Mouse (Mus musculus) embryonic facial prominence, embryonic 11.5 days (tissue): ENCODE measurements around the gene Gsto2. TPM values are rescaled to one million over a fixed set of nuclear protein-coding genes. Genes with fewer than 3 reads are reported as not detected.

Source experiments
- ATAC-seq: fragments of 200-750 bp; cut with Nextera tagmentation; replicated peaks from 2 replicates; pipeline ENCODE4 v1.8.0; 2017; ENCODE audit warnings: low read depth; ENCODE audit not compliant: insufficient number of reproducible peaks, low FRiP score, low TSS enrichment
- DNase-seq: peaks from one replicate; pipeline ENCODE4 v3.0.0-alpha.2; 2015; ENCODE audit warnings: low spot score
- H3K27ac ChIP-seq: fragments of 300-500 bp; sonication (generic); replicated peaks from 2 replicates; pipeline ENCODE4 v1.5.1; 2014; ENCODE audit warnings: mild to moderate bottlenecking, low read depth, low read length, control low read depth
- H3K27me3 ChIP-seq: fragments of 300-500 bp; sonication (generic); 2 replicates; pipeline ENCODE4 v1.6.1; 2014; ENCODE audit warnings: mild to moderate bottlenecking, low read length, moderate library complexity, mixed read lengths; ENCODE audit not compliant: control insufficient read depth, insufficient read depth
- H3K36me3 ChIP-seq: fragments of 300-500 bp; sonication (generic); replicated peaks from 2 replicates; pipeline ENCODE4 v1.6.1; 2014; ENCODE audit warnings: low read depth, mild to moderate bottlenecking, low read length, moderate library complexity, mixed read lengths; ENCODE audit not compliant: control insufficient read depth, insufficient read depth
- H3K4me1 ChIP-seq: fragments of 300-500 bp; sonication (generic); 2 replicates; pipeline ENCODE4 v1.6.1; 2014; ENCODE audit warnings: low read length, mixed read lengths; ENCODE audit not compliant: control insufficient read depth, insufficient read depth
- H3K4me2 ChIP-seq: fragments of 300-500 bp; sonication (generic); 2 replicates; pipeline ENCODE4 v1.6.1; 2014; ENCODE audit warnings: low read depth, mild to moderate bottlenecking, control low read depth, low read length, moderate library complexity
- H3K4me3 ChIP-seq: fragments of 300-500 bp; sonication (generic); 2 replicates; pipeline ENCODE4 v1.5.1; 2014; ENCODE audit warnings: low read depth, low read length, control low read depth
- H3K9ac ChIP-seq: fragments of 300-500 bp; sonication (generic); replicated peaks from 2 replicates; pipeline ENCODE4 v1.6.1; 2014; ENCODE audit warnings: mild to moderate bottlenecking, control low read depth, low read length
- H3K9me3 ChIP-seq: fragments of 300-500 bp; sonication (generic); replicated peaks from 2 replicates; pipeline ENCODE4 v1.6.1; 2016; ENCODE audit warnings: mild to moderate bottlenecking, low read length, inconsistent platforms, mixed read lengths; ENCODE audit not compliant: control insufficient read depth
- WGBS: fragments of 180-500 bp; shearing (Covaris S2); extraction: QIAGEN DNeasy Blood & Tissue Kit; methylation state at CpG from one replicate; pipeline ENCODE4 v1.1.7; 2014; 5-methylcytosine and 5-hydroxymethylcytosine counted together
- polyA plus RNA-seq: library from polyadenylated mRNA; unstranded; fragments of >200 nt; fragmentation: Nextera tagmentation; extraction: Ambion mirVana; gene quantifications from 2 replicates; pipeline ENCODE4 v1.2.1, GENCODE M21; 2014

Gene Gsto2
- polyA plus RNA-seq, 1 experiment from 2014 or later = 0.77 TPM

DNA sequence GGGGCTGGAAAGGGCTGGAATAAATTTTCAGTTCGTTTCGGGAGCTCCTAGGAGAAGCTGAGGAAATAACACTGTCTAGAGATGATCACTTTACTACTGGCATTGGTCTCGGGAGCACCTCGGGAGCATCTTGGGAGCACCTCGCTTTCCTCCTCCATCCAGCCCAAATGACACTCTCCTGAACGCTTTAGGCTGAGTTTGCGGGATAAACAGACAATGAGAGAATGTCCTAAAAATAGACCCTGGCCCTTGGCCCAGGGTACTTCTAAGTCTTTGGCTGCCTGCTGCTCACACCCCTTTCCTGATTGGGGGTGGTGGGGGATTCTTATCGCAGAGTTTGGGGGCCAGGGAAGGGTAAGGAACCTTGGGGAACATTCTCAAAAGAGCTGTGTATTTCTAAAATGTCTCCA is 54.6 kb downstream of the Gsto2 start:
- DNase-seq (no peak), ATAC-seq (no peak)
- Histone ChIP-seq H3K27me3 (no peaks in the 10 kb centered on the region), H3K4me1 (no peaks in the 10 kb centered on the region; the same call in 1 of the 2 replicates), H3K9me3 (no peaks in the 10 kb centered on the region), H3K4me3 (peak overlapping the region; percentile 83), H3K4me2 (peak overlapping the region; percentile 42), H3K27ac (peak overlapping the region; percentile 81; the same call in 1 of the 2 replicates), H3K9ac (peak overlapping the region; percentile 91; the same call in 1 of the 2 replicates), H3K36me3 (no peaks in the 10 kb centered on the region)
- 6% methylated on average over 8 of the region's 8 CpGs for WGBS

- Histone ChIP-seq H3K4me2 (no peak overlapping the region), H3K4me3 (no peak overlapping the region), H3K27me3 (no peaks in the 10 kb centered on the region), H3K9ac (no peak overlapping the region), H3K9me3 (no peaks in the 10 kb centered on the region), H3K4me1 (no peaks in the 10 kb centered on the region), H3K36me3 (no peaks in the 10 kb centered on the region), H3K27ac (no peak overlapping the region)
- ATAC-seq (no peak), DNase-seq (no peak)
- 74% methylated on average over 7 of the region's 7 CpGs for WGBS
These were observed 60.5 kb downstream of the Gsto2 start for GRCm38 (mm10) chr19:47925819-47926218.

GRCm38 (mm10) chr19:47927032-47927431 is 61.7 kb downstream of the Gsto2 start:
- DNase-seq (no peak), ATAC-seq (no peak)
- Histone ChIP-seq H3K36me3 (no peaks in the 10 kb centered on the region), H3K4me2 (no peak overlapping the region), H3K27ac (no peak overlapping the region), H3K4me3 (no peak overlapping the region), H3K9me3 (no peaks in the 10 kb centered on the region), H3K27me3 (no peaks in the 10 kb centered on the region), H3K4me1 (no peaks in the 10 kb centered on the region), H3K9ac (no peak overlapping the region)
- 84% methylated on average over 2 of the region's 2 CpGs for WGBS

- no peak overlapping the region for H3K27ac ChIP-seq
- 82% methylated on average over 4 of the region's 4 CpGs for WGBS
- no peaks in the 10 kb centered on the region for H3K9me3 ChIP-seq
- H3K4me1 ChIP-seq = no peaks in the 10 kb centered on the region
- H3K9ac ChIP-seq = no peak overlapping the region
- H3K27me3 ChIP-seq = no peaks in the 10 kb centered on the region
- no peak overlapping the region for H3K4me3 ChIP-seq
- DNase-seq (peak; percentile 46), ATAC-seq (no peak)
- no peaks in the 10 kb centered on the region for H3K36me3 ChIP-seq
- H3K4me2 ChIP-seq = no peak overlapping the region
These were observed 63.7 kb downstream of the Gsto2 start for GRCm38 (mm10) chr19:47929043-47929442.

DNA sequence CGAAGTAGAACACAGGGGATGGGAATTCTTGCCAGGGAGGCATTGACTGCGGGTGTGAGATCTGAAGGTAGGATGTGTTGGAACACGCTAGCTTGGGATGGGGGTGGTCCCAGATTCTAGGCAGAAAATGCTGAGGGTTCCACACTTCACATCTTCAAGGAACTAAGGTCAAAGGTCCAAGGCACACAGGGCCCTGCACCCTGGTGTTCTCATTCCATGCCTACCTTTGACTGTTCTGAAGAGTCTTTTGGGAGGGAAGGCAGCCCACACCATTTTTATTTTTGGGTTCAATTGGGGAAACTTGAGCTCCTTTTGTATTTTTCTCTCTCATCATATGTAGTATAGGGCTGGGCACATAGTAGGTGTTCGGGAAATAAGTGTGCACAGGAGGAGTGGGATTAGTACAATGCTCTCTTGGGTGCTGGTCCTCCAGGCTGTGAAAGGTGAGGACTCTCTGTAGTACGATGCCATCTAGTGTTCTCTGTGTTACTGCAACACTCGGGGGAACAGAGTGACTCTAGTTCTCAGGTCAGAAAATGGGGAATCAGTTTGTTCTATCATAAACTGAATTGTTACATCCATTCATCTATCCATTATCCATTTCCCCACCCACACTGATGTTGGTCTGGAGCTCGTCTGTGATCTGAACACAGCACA is 66.8 kb downstream of the Gsto2 start:
- Histone ChIP-seq H3K9ac (no peak overlapping the region), H3K4me3 (no peak overlapping the region), H3K4me2 (no peak overlapping the region), H3K27me3 (no peaks in the 10 kb centered on the region), H3K36me3 (no peaks in the 10 kb centered on the region), H3K27ac (no peak overlapping the region), H3K9me3 (no peaks in the 10 kb centered on the region), H3K4me1 (no peaks in the 10 kb centered on the region)
- 42% methylated on average over 7 of the region's 7 CpGs for WGBS
- ATAC-seq = no peak; the same call in 1 of the 2 replicates
- peak; percentile 79 for DNase-seq

DNA sequence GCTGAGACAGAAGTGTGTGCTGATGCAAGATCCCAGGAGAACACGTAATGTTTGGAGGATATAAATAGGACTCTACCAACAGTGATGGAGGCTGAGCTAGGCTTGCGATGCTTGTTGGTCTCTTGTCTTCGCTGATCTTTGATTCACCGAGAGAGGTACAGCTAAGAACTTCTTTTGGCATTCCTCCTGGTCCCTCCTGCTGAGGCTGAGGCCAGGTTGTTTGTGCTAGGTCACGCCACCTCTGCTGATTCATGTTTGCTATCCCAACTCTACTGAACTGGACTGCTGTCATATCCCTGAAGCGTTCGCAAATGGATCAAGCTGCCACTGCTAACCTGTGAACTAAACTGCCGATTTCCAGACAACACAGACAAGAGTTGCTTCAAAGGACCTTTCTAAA is 68.8 kb downstream of the Gsto2 start:
- H3K36me3 ChIP-seq = no peaks in the 10 kb centered on the region
- H3K4me2 ChIP-seq = no peak overlapping the region
- DNase-seq (no peak), ATAC-seq (no peak)
- H3K4me3 ChIP-seq = no peak overlapping the region
- H3K27me3 ChIP-seq = no peaks in the 10 kb centered on the region; the same call in 1 of the 2 replicates
- 87% methylated on average over 8 of the region's 8 CpGs for WGBS
- no peak overlapping the region for H3K27ac ChIP-seq
- no peaks in the 10 kb centered on the region for H3K4me1 ChIP-seq
- H3K9ac ChIP-seq = no peak overlapping the region
- H3K9me3 ChIP-seq = no peaks in the 10 kb centered on the region

DNA sequence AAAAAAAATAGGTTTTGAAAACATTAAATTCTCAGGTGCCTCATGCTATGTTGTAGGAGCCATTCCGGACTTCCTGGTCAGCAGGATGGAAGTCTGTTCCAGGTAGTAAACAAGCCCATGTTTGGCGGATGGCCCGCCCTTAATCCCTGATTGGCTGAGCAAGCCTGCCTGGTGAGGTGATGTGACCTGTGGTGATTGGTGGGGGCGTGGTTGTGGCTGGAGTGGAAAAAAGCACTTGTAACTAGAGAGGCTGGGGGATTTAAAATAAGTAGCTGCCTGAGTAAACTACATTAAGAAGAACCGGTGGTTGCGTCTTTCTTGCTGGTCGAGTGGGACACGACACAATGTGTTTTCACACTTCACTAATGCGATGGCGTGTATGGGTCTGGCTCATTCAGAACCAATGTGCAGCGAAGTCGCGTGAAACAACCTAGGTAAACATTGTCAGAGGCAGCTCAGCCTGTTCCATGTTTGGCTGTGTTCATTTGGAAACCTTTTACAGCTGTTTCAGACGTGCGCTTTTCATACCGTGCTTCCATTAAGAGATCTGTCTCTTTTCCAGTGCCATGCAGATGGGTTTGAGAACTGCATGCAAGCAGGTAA is 69.4 kb downstream of the Gsto2 start:
- H3K36me3 ChIP-seq = no peaks in the 10 kb centered on the region
- ATAC-seq (no peak), DNase-seq (no peak)
- no peak overlapping the region for H3K27ac ChIP-seq
- H3K9me3 ChIP-seq = no peaks in the 10 kb centered on the region
- no peak overlapping the region for H3K9ac ChIP-seq
- H3K4me3 ChIP-seq = no peak overlapping the region
- WGBS = 69% methylated on average over 16 of the region's 16 CpGs
- no peak overlapping the region for H3K4me2 ChIP-seq
- H3K27me3 ChIP-seq = no peaks in the 10 kb centered on the region; the same call in 1 of the 2 replicates
- no peaks in the 10 kb centered on the region for H3K4me1 ChIP-seq

GRCm38 (mm10) chr19:47935530-47935929 is 70.2 kb downstream of the Gsto2 start:
- no peaks in the 10 kb centered on the region for H3K4me1 ChIP-seq
- no peak overlapping the region for H3K4me2 ChIP-seq
- no peaks in the 10 kb centered on the region for H3K36me3 ChIP-seq
- H3K9ac ChIP-seq = no peak overlapping the region
- no peak overlapping the region for H3K4me3 ChIP-seq
- no peak overlapping the region for H3K27ac ChIP-seq
- DNase-seq (no peak), ATAC-seq (no peak)
- 81% methylated on average over 6 of the region's 6 CpGs for WGBS
- no peaks in the 10 kb centered on the region; the same call in 1 of the 2 replicates for H3K27me3 ChIP-seq
- H3K9me3 ChIP-seq = no peaks in the 10 kb centered on the region
